7 mouse cellular contexts compared by ENCODE assay signal in the genomic region with DNA sequence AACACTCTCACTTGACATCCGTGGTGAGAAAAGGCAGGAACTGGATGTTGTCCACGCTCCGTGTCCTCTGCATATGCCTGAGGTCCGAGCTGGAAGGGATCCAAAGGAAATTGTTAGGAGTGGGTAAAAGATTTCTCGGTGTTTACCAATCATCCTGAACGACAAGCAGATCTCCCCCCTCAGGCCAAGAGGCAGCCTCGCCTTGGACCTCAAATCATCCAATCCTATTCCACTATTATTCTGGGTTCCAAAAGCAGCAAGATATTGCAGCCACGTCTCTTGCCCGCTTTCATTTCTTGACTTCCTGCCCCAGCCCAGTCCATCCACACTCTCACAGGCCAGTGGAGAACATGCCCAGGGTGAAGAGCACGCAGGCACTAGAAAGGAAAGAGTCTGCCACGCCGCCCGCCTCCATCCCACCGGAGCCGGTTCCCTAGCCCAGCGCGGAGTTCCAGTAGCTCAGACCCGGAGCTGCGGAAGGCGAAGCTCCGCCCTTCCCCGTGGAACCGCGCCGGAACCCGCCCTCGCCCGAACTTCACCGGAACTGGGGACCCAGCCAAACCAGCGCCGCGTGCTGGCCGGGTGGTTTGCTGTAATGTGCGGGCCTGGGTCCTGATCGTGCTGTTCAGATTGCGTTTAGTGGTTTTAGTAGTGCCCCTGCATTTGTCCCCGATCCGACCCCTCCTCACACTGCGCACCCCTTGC. TPM values are rescaled to one million over a fixed set of nuclear protein-coding genes. Genes with fewer than 3 reads are reported as not detected.
DNase-seq lines count a peak whose midpoint lies in the region; ATAC-seq lines count a peak whose summit lies in the region.

Gene Slc50a1, minus strand, starts transcription at position 520 of the 705 bp plus-strand sequence.

- 1% methylated on average over 39 of the region's 39 CpGs for WGBS in intestine, embryonic 16.5 days
- WGBS in limb, embryonic 11.5 days = 6% methylated on average over 39 of the region's 39 CpGs
- WGBS in midbrain, embryonic 13.5 days = 4% methylated on average over 39 of the region's 39 CpGs

- H3K36me3 ChIP-seq in intestine, embryonic 16.5 days (ENCODE audit: control insufficient read depth, insufficient read depth, low read length) = no peaks in the 10 kb centered on the region; the same call in 1 of the 2 replicates
- H3K36me3 ChIP-seq in limb, embryonic 11.5 days (ENCODE audit: control insufficient read depth, insufficient read depth, low read length) = no peaks in the 10 kb centered on the region
- H3K36me3 ChIP-seq in midbrain, embryonic 13.5 days = no peaks in the 10 kb centered on the region

- peak within 1 kb of the TSS; percentile 84 for H3K9ac ChIP-seq in intestine, embryonic 16.5 days (ENCODE audit: low read depth, low read length)
- H3K9ac ChIP-seq in limb, embryonic 11.5 days (ENCODE audit: low read length) = peak within 1 kb of the TSS; percentile 78
- H3K9ac ChIP-seq in midbrain, embryonic 13.5 days (replicated peaks) = peak within 1 kb of the TSS; percentile 78

- peak; percentile 94 for DNase-seq in adrenal gland, adult 2 months
- DNase-seq in embryo, embryonic 11 days = peak; percentile 87
- DNase-seq in gonadal fat pad, adult 2 months (ENCODE audit: low read depth) = no peak
- peak; percentile 80 for DNase-seq in limb, embryonic 11.5 days (ENCODE audit: low spot score)
- DNase-seq in spleen, adult 18-20 months = peak; percentile 71 to 82

- H3K9me3 ChIP-seq in intestine, embryonic 16.5 days (ENCODE audit: control insufficient read depth, low read length) = no peaks in the 10 kb centered on the region
- no peaks in the 10 kb centered on the region for H3K9me3 ChIP-seq in limb, embryonic 11.5 days (ENCODE audit: control insufficient read depth, low read length)
- H3K9me3 ChIP-seq in midbrain, embryonic 13.5 days = no peaks in the 10 kb centered on the region

- peak within 1 kb of the TSS; percentile 79 for H3K4me2 ChIP-seq in intestine, embryonic 16.5 days (ENCODE audit: low read depth, low read length)
- H3K4me2 ChIP-seq in limb, embryonic 11.5 days (ENCODE audit: low read depth, severe bottlenecking) = peak within 1 kb of the TSS; percentile 77
- peak within 1 kb of the TSS; percentile 74 for H3K4me2 ChIP-seq in midbrain, embryonic 13.5 days (replicated peaks)

- no peaks in the 10 kb centered on the region for H3K27me3 ChIP-seq in intestine, embryonic 16.5 days (replicated peaks; ENCODE audit: control insufficient read depth, insufficient read depth, low read length)
- H3K27me3 ChIP-seq in limb, embryonic 11.5 days (ENCODE audit: control insufficient read depth, insufficient read depth, low read length) = no peaks in the 10 kb centered on the region
- no peaks in the 10 kb centered on the region for H3K27me3 ChIP-seq in midbrain, embryonic 13.5 days

- peak; percentile 64 for ATAC-seq in intestine, embryonic 16.5 days
- ATAC-seq in limb, embryonic 11.5 days (ENCODE audit: insufficient number of reproducible peaks, low FRiP score, low TSS enrichment, low read depth) = no peak
- peak; percentile 62 for ATAC-seq in midbrain, embryonic 13.5 days

- peak within 1 kb of the TSS; percentile 75 for H3K27ac ChIP-seq in intestine, embryonic 16.5 days (ENCODE audit: low read length)
- H3K27ac ChIP-seq in limb, embryonic 11.5 days (replicated peaks; ENCODE audit: low read depth, low read length) = peak within 1 kb of the TSS; percentile 66
- H3K27ac ChIP-seq in midbrain, embryonic 13.5 days = peak within 1 kb of the TSS; percentile 63

- peaks cover 26% of the 10 kb centered on the region for H3K4me1 ChIP-seq in intestine, embryonic 16.5 days (ENCODE audit: control insufficient read depth, insufficient read depth, low read length)
- peaks cover 15% of the 10 kb centered on the region for H3K4me1 ChIP-seq in limb, embryonic 11.5 days (ENCODE audit: control insufficient read depth, insufficient read depth, low read length)
- H3K4me1 ChIP-seq in midbrain, embryonic 13.5 days (replicated peaks) = peaks cover 40% of the 10 kb centered on the region

- peak within 1 kb of the TSS; percentile 62 for H3K4me3 ChIP-seq in intestine, embryonic 16.5 days (ENCODE audit: low read length)
- peak within 1 kb of the TSS; percentile 42 for H3K4me3 ChIP-seq in limb, embryonic 11.5 days (ENCODE audit: low read depth, low read length)
- H3K4me3 ChIP-seq in midbrain, embryonic 13.5 days (replicated peaks) = peak within 1 kb of the TSS; percentile 52

RNA-seq across cellular contexts. Expression of gene Slc50a1, which starts in this region (rescaled TPM):
- total RNA-seq in adrenal gland, adult 2 months (2021) = 10 to 100 TPM; 49.9 to 54.7 TPM
- 153 TPM in 2 replicates for polyA plus RNA-seq in adrenal gland, adult 2 months (2012; rRNA removed)
- 264 and 294 TPM in 2 replicates for polyA plus RNA-seq in gonadal fat pad, adult 2 months (2012; rRNA removed)
- 62.7 and 74.1 TPM in 2 replicates for polyA plus RNA-seq in intestine, embryonic 16.5 days (2015; fragmentation: Nextera tagmentation; extraction: Ambion mirVana)
- polyA plus RNA-seq in limb, embryonic 11.5 days (2014; fragmentation: Nextera tagmentation; extraction: Ambion mirVana) = 46.4 and 47.2 TPM in 2 replicates
- 31.8 and 37.5 TPM in 2 replicates for polyA plus RNA-seq in midbrain, embryonic 13.5 days (2015; fragmentation: Nextera tagmentation; extraction: Ambion mirVana)
